Mouse (Mus musculus) adipocyte (in vitro differentiated cells): ENCODE results near the gene Fbxw19.
"Not testable (repeated sequence)": the region's sequence is repeated elsewhere in the genome, so short reads cannot be mapped to it uniquely, and the experiment has no call there.

Experiments used
- DNase-seq: peaks from one replicate; pipeline ENCODE4 v3.0.0-alpha.2; 2016; ENCODE audit warnings: low spot score

The Fbxw19 gene

GRCm38 (mm10) chr9:109495775-109496174 lies at the start of gene Fbxw19:
TSS of gene Fbxw19 (minus strand) at chr9:109495875.
- not testable (repeated sequence) for DNase-seq

GRCm38 (mm10) chr9:109523385-109524064 lies 27.9 kb upstream of the Fbxw19 start:
- DNase-seq: no peak

- no peak for DNase-seq
These were observed 46.6 kb downstream of the Fbxw19 start, which contains the start of gene Fbxw16 for GRCm38 (mm10) chr9:109449040-109449439. TSS of gene Fbxw16 (minus strand) at chr9:109449140.

- DNase-seq: peak; percentile 40
These were observed 62.7 kb downstream of the Fbxw19 start for GRCm38 (mm10) chr9:109432956-109433355.
